Mouse (Mus musculus): ENCODE data around the gene Pnpla1. TPM values are rescaled to one million over a fixed set of nuclear protein-coding genes. Genes with fewer than 3 reads are reported as not detected.

Pnpla1 gene
- polyA plus RNA-seq, 1 experiment from 2014 or later: not detected

- 100% methylated on average over 1 of the region's 1 CpGs for WGBS
- no peak for ATAC-seq
- no peak overlapping the region for H3K27ac ChIP-seq (ENCODE audit: low read depth, low read length)
- H3K4me2 ChIP-seq (ENCODE audit: low read length): no peak overlapping the region
- H3K9me3 ChIP-seq (ENCODE audit: control insufficient read depth, low read length): no peaks in the 10 kb centered on the region
- H3K36me3 ChIP-seq (ENCODE audit: control insufficient read depth, insufficient read depth, low read length): no peaks in the 10 kb centered on the region
- no peaks in the 10 kb centered on the region for H3K4me1 ChIP-seq (ENCODE audit: control insufficient read depth, insufficient read depth, low read depth, low read length)
- H3K4me3 ChIP-seq (ENCODE audit: low read length): no peak overlapping the region
- H3K9ac ChIP-seq (ENCODE audit: low read depth, low read length): no peak overlapping the region
- no peaks in the 10 kb centered on the region for H3K27me3 ChIP-seq (replicated peaks; ENCODE audit: control insufficient read depth, insufficient read depth, low read length)
Observed at GRCm38 (mm10) chr17:28916520-28916919, 58.3 kb downstream of the Pnpla1 start.

GRCm38 (mm10) chr17:28921086-28921485, 62.9 kb downstream of the Pnpla1 start:
- Histone ChIP-seq H3K9ac (ENCODE audit: low read depth, low read length) (no peak overlapping the region), H3K4me3 (ENCODE audit: low read length) (no peak overlapping the region), H3K9me3 (ENCODE audit: control insufficient read depth, low read length) (no peaks in the 10 kb centered on the region), H3K36me3 (ENCODE audit: control insufficient read depth, insufficient read depth, low read length) (no peaks in the 10 kb centered on the region), H3K4me1 (ENCODE audit: control insufficient read depth, insufficient read depth, low read depth, low read length) (no peaks in the 10 kb centered on the region), H3K4me2 (ENCODE audit: low read length) (no peak overlapping the region), H3K27me3 (replicated peaks; ENCODE audit: control insufficient read depth, insufficient read depth, low read length) (no peaks in the 10 kb centered on the region), H3K27ac (ENCODE audit: low read depth, low read length) (no peak overlapping the region)
- 76% methylated on average over 8 of the region's 8 CpGs for WGBS
- no peak for ATAC-seq

GRCm38 (mm10) chr17:28922096-28922495, 63.9 kb downstream of the Pnpla1 start:
- no peak overlapping the region for H3K9ac ChIP-seq (ENCODE audit: low read depth, low read length)
- H3K36me3 ChIP-seq (ENCODE audit: control insufficient read depth, insufficient read depth, low read length): no peaks in the 10 kb centered on the region
- 74% methylated on average over 6 of the region's 6 CpGs for WGBS
- H3K27me3 ChIP-seq (replicated peaks; ENCODE audit: control insufficient read depth, insufficient read depth, low read length): no peaks in the 10 kb centered on the region
- H3K9me3 ChIP-seq (ENCODE audit: control insufficient read depth, low read length): no peaks in the 10 kb centered on the region
- H3K4me1 ChIP-seq (ENCODE audit: control insufficient read depth, insufficient read depth, low read depth, low read length): peaks cover 2% of the 10 kb centered on the region; the same call in 1 of the 2 replicates
- ATAC-seq: no peak
- H3K4me3 ChIP-seq (ENCODE audit: low read length): no peak overlapping the region
- no peak overlapping the region for H3K4me2 ChIP-seq (ENCODE audit: low read length)
- no peak overlapping the region for H3K27ac ChIP-seq (ENCODE audit: low read depth, low read length)

GRCm38 (mm10) chr17:28924957-28925595, 66.9 kb downstream of the Pnpla1 start:
- no peak overlapping the region for H3K27ac ChIP-seq (ENCODE audit: low read depth, low read length)
- H3K9me3 ChIP-seq (ENCODE audit: control insufficient read depth, low read length): no peaks in the 10 kb centered on the region
- no peak overlapping the region for H3K4me2 ChIP-seq (ENCODE audit: low read length)
- H3K9ac ChIP-seq (ENCODE audit: low read depth, low read length): no peak overlapping the region
- ATAC-seq: no peak
- no peak overlapping the region for H3K4me3 ChIP-seq (ENCODE audit: low read length)
- no peaks in the 10 kb centered on the region for H3K27me3 ChIP-seq (replicated peaks; ENCODE audit: control insufficient read depth, insufficient read depth, low read length)
- H3K36me3 ChIP-seq (ENCODE audit: control insufficient read depth, insufficient read depth, low read length): no peaks in the 10 kb centered on the region
- WGBS: 79% methylated on average over 8 of the region's 8 CpGs
- H3K4me1 ChIP-seq (ENCODE audit: control insufficient read depth, insufficient read depth, low read depth, low read length): peaks cover 2% of the 10 kb centered on the region

- H3K9me3 ChIP-seq (ENCODE audit: control insufficient read depth, low read length): no peaks in the 10 kb centered on the region
- H3K27ac ChIP-seq (ENCODE audit: low read depth, low read length): no peak overlapping the region
- no peak overlapping the region; the same call in 1 of the 2 replicates for H3K4me2 ChIP-seq (ENCODE audit: low read length)
- no peaks in the 10 kb centered on the region for H3K27me3 ChIP-seq (replicated peaks; ENCODE audit: control insufficient read depth, insufficient read depth, low read length)
- 15% methylated on average over 13 of the region's 13 CpGs for WGBS
- H3K36me3 ChIP-seq (ENCODE audit: control insufficient read depth, insufficient read depth, low read length): no peaks in the 10 kb centered on the region
- H3K4me1 ChIP-seq (ENCODE audit: control insufficient read depth, insufficient read depth, low read depth, low read length): peaks cover 10% of the 10 kb centered on the region
- ATAC-seq: 0 out of 2 replicates have a peak, but pooled peaks have one; percentile 45
- H3K9ac ChIP-seq (ENCODE audit: low read depth, low read length): peak overlapping the region; percentile 28; the same call in 1 of the 2 replicates
- no peak overlapping the region for H3K4me3 ChIP-seq (ENCODE audit: low read length)
Observed at GRCm38 (mm10) chr17:28926380-28926779, 68.2 kb downstream of the Pnpla1 start.

DNA sequence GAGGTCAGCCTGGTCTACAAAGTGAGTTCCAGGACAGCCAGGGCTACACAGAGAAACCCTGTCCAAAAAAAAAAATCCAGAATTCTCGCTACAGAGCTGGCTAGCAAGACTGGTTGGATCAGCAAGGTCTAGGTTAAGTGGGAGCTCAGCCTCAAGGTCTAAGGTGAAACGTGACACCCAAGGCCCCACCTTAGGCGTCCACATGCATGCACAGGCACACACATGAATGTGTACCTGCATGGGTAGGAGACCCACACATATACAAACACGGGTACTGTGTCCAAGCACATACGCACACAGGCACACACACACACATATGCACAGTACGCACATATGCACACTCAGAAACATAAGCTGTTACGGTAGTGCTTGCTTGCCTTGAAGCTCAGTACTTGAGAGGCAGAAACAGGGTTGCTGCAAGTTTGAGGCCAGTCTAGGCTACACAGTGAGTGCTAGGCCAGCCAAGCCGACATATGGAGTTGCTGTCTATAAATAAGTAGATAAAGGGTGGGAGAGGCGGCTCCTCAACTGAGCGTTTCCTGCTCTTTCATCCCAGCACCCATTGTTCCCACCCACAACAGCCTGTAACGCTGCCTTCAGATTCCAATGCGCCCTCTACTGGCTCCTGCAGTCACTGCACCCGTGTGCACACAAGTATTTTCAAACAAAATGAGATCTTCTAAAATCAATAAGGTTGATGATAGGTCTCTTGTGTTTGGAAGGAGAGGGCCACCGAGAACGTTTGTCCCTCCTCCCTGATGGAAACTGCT, 68.8 kb downstream of the Pnpla1 start:
- H3K4me2 ChIP-seq (ENCODE audit: low read length): no peak overlapping the region
- peaks cover 10% of the 10 kb centered on the region for H3K4me1 ChIP-seq (ENCODE audit: control insufficient read depth, insufficient read depth, low read depth, low read length)
- ATAC-seq: no peak
- no peak overlapping the region for H3K9ac ChIP-seq (ENCODE audit: low read depth, low read length)
- no peaks in the 10 kb centered on the region for H3K36me3 ChIP-seq (ENCODE audit: control insufficient read depth, insufficient read depth, low read length)
- 55% methylated on average over 15 of the region's 15 CpGs for WGBS
- H3K4me3 ChIP-seq (ENCODE audit: low read length): no peak overlapping the region
- H3K27ac ChIP-seq (ENCODE audit: low read depth, low read length): no peak overlapping the region
- H3K27me3 ChIP-seq (replicated peaks; ENCODE audit: control insufficient read depth, insufficient read depth, low read length): no peaks in the 10 kb centered on the region
- H3K9me3 ChIP-seq (ENCODE audit: control insufficient read depth, low read length): no peaks in the 10 kb centered on the region

DNA sequence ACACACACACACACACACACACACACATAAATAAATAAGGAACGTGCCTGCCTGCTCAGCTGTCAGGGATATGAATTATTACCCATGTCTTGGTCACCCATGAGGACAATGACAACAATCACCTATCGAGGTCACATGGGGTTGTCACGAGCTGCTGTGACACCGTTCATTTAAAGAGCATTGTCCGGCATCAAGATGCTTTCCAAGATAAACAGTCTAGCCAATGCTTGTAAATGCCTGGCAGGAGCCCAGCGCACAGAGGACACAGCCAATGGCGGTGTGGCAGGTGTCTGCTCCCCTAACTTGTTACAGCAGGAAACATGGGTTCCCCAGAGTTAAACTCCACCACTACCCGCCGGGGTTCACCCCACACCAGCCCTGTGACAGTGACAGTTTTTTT, 69.8 kb downstream of the Pnpla1 start:
- no peaks in the 10 kb centered on the region for H3K36me3 ChIP-seq (ENCODE audit: control insufficient read depth, insufficient read depth, low read length)
- H3K4me3 ChIP-seq (ENCODE audit: low read length): no peak overlapping the region
- 75% methylated on average over 9 of the region's 9 CpGs for WGBS
- H3K9ac ChIP-seq (ENCODE audit: low read depth, low read length): no peak overlapping the region
- no peak overlapping the region for H3K27ac ChIP-seq (ENCODE audit: low read depth, low read length)
- no peak overlapping the region for H3K4me2 ChIP-seq (ENCODE audit: low read length)
- no peaks in the 10 kb centered on the region for H3K9me3 ChIP-seq (ENCODE audit: control insufficient read depth, low read length)
- H3K4me1 ChIP-seq (ENCODE audit: control insufficient read depth, insufficient read depth, low read depth, low read length): peaks cover 10% of the 10 kb centered on the region
- no peak for ATAC-seq
- no peaks in the 10 kb centered on the region for H3K27me3 ChIP-seq (replicated peaks; ENCODE audit: control insufficient read depth, insufficient read depth, low read length)

DNA sequence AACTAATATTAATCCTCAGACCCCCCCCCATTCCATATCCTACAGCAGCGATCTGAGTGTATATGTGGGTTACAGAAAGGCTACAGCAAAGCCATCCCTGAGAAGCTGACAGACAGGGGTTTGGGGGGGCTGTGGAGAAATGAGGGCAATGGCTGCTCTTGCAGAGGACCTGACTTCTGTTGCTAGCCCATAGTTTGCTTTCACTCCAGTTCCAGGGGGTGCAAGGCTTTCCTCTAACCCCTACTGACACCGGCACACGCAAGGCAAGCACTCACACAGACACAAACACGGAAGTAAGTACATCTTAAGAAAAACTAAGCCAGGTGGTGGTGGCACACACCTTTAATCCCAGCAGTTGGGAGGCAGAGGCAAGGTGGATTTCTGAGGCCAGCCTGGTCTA, 71.2 kb downstream of the Pnpla1 start:
- Histone ChIP-seq H3K9me3 (ENCODE audit: control insufficient read depth, low read length) (no peaks in the 10 kb centered on the region), H3K9ac (ENCODE audit: low read depth, low read length) (no peak overlapping the region), H3K27ac (ENCODE audit: low read depth, low read length) (no peak overlapping the region), H3K4me1 (ENCODE audit: control insufficient read depth, insufficient read depth, low read depth, low read length) (peaks cover 10% of the 10 kb centered on the region), H3K27me3 (replicated peaks; ENCODE audit: control insufficient read depth, insufficient read depth, low read length) (no peaks in the 10 kb centered on the region), H3K4me2 (ENCODE audit: low read length) (no peak overlapping the region), H3K36me3 (ENCODE audit: control insufficient read depth, insufficient read depth, low read length) (no peaks in the 10 kb centered on the region), H3K4me3 (ENCODE audit: low read length) (no peak overlapping the region)
- ATAC-seq: no peak
- WGBS: 96% methylated on average over 4 of the region's 4 CpGs

DNA sequence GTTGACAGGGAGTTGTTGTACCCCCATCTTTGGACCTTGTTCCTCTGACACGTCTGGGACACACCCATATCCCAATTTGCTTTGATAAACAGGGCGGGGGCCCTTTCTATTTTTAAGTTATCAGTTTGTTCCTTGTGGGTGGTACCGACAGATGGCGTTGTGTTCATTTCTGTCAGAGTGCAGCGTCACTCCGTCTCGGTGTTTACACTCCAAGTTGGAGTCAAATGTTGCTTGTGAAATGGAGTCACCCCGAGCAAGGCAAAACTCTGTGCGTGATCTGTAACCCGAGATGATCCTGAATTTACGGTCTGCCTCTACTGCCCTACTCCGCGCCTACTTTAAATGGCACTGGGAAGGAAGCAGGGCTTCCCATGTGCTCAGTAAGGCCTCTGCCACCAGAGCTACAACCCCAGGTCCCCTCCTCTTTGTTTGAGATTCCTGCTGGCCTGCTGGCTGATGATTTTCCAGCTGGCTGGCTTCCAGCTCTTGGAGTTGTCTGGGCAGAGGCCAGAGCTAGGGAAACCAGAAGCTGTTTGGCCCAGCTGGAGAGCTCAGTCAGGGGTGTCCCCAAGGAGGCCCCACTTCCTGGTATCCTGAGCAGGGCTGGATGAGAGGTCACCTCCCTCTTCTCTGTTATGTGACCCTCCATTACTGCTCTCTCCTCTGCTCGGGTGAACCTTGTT, 72.3 kb downstream of the Pnpla1 start:
- whole genome bisulfite sequencing: 21% methylated on average over 14 of the region's 14 CpGs
- no peaks in the 10 kb centered on the region for H3K9me3 ChIP-seq (ENCODE audit: control insufficient read depth, low read length)
- ATAC-seq: peak; percentile 71
- 0 out of 2 replicates have a peak overlapping the region, but pooled peaks have one; percentile 5 for H3K4me3 ChIP-seq (ENCODE audit: low read length)
- peak overlapping the region; percentile 37 for H3K4me2 ChIP-seq (ENCODE audit: low read length)
- H3K4me1 ChIP-seq (ENCODE audit: control insufficient read depth, insufficient read depth, low read depth, low read length): peaks cover 10% of the 10 kb centered on the region
- no peaks in the 10 kb centered on the region for H3K36me3 ChIP-seq (ENCODE audit: control insufficient read depth, insufficient read depth, low read length)
- peak overlapping the region; percentile 41; the same call in 1 of the 2 replicates for H3K9ac ChIP-seq (ENCODE audit: low read depth, low read length)
- 0 out of 2 replicates have a peak overlapping the region, but pooled peaks have one; percentile 44 for H3K27ac ChIP-seq (ENCODE audit: low read depth, low read length)
- H3K27me3 ChIP-seq (replicated peaks; ENCODE audit: control insufficient read depth, insufficient read depth, low read length): no peaks in the 10 kb centered on the region

All from hindbrain, embryonic 16.5 days (tissue).